Mouse (Mus musculus) liver, adult 2 months (tissue): Measurements from ENCODE around the gene Wnt3a.

ENCODE experiments used
- CTCF ChIP-seq: fragments of 200-500 bp; IDR thresholded peaks from 2 replicates; pipeline ENCODE4 v1.5.1; 2011; ENCODE audit warnings: low read depth, low read length, control low read depth
- POLR2A ChIP-seq: fragments of 200-500 bp; IDR thresholded peaks from 2 replicates; pipeline ENCODE4 v1.6.1; 2011; ENCODE audit warnings: low read length, control low read depth; ENCODE audit not compliant: insufficient read depth; ENCODE audit errors: extremely low read depth

- TF ChIP-seq CTCF (no peak), POLR2A (no peak)
These were observed 18.1 kb upstream of the Wnt3a start for GRCm38 (mm10) chr11:59308625-59309024.
